Mouse (Mus musculus) lung, postnatal 0 days (tissue): ENCODE measurements at regions not wholly inside any gene's neighbourhood (a gene's known extent, or its start where the extent isn't known, plus 50 kb on each side); places are given as distances from the start of the nearest gene placed in this dataset.
A peak's percentile ranks its signal among the peaks of the same experiment; 100 is the strongest.

Experiments used
- ATAC-seq: fragments of 200-750 bp; cut with Nextera tagmentation; 2 replicates; pipeline ENCODE4 v1.8.0; 2017; ENCODE audit warnings: moderate library complexity
- DNase-seq: peaks from one replicate; pipeline ENCODE4 v3.0.0-alpha.2; 2016; ENCODE audit warnings: low spot score
- H3K27ac ChIP-seq: fragments of 300-500 bp; sonication (generic); 2 replicates; pipeline ENCODE4 v1.5.1; 2014; ENCODE audit warnings: antibody characterized with exemption, mild to moderate bottlenecking, low read length, mixed read lengths
- H3K27me3 ChIP-seq: fragments of 300-500 bp; sonication (generic); replicated peaks from 2 replicates; pipeline ENCODE4 v1.6.1; 2014; ENCODE audit warnings: low read length, mixed read lengths; ENCODE audit not compliant: insufficient read depth
- H3K36me3 ChIP-seq: fragments of 300-500 bp; sonication (generic); 2 replicates; pipeline ENCODE4 v1.6.1; 2014; ENCODE audit warnings: low read length, mixed read lengths; ENCODE audit not compliant: insufficient read depth
- H3K4me1 ChIP-seq: fragments of 300-500 bp; sonication (generic); 2 replicates; pipeline ENCODE4 v1.6.1; 2014; ENCODE audit warnings: antibody characterized with exemption, low read depth, low read length, mixed read lengths; ENCODE audit not compliant: insufficient read depth
- H3K4me2 ChIP-seq: fragments of 300-500 bp; sonication (generic); replicated peaks from 2 replicates; pipeline ENCODE4 v1.6.1; 2014; ENCODE audit warnings: low read depth, mild to moderate bottlenecking, low read length, moderate library complexity, mixed read lengths
- H3K4me3 ChIP-seq: fragments of 300-500 bp; sonication (generic); 2 replicates; pipeline ENCODE4 v1.5.1; 2014; ENCODE audit warnings: low read depth, low read length
- H3K9ac ChIP-seq: fragments of 300-500 bp; sonication (generic); replicated peaks from 2 replicates; pipeline ENCODE4 v1.6.1; 2014; ENCODE audit warnings: low read depth, mild to moderate bottlenecking
- H3K9me3 ChIP-seq: fragments of 300-500 bp; sonication (generic); 2 replicates; pipeline ENCODE4 v1.6.1; 2016; ENCODE audit warnings: low read length, mixed read lengths
- CTCF ChIP-seq: IDR thresholded peaks from 2 replicates; pipeline ENCODE4 v1.5.1; 2016; ENCODE audit warnings: antibody characterized with exemption, mild to moderate bottlenecking
- EP300 ChIP-seq: IDR thresholded peaks from 2 replicates; pipeline ENCODE4 v1.6.1; 2016; ENCODE audit warnings: antibody characterized with exemption, mild to moderate bottlenecking, control low read depth
- WGBS: fragments of 180-500 bp; shearing (Covaris S2); extraction: QIAGEN DNeasy Blood & Tissue Kit; methylation state at CpG from one replicate; pipeline ENCODE4 v1.1.7; 2014; 5-methylcytosine and 5-hydroxymethylcytosine counted together

- H3K27me3 ChIP-seq: no peaks in the 10 kb centered on the region
- no peak overlapping the region for H3K27ac ChIP-seq
- H3K4me2 ChIP-seq: no peak overlapping the region
- no peak for DNase-seq
- TF ChIP-seq CTCF (no peak), EP300 (no peak)
- ATAC-seq: no peak
- no peaks in the 10 kb centered on the region for H3K4me1 ChIP-seq
- H3K9ac ChIP-seq: no peak overlapping the region
- 77% methylated on average over 12 of the region's 12 CpGs for WGBS
- no peaks in the 10 kb centered on the region for H3K9me3 ChIP-seq
- H3K4me3 ChIP-seq: no peak overlapping the region
- no peaks in the 10 kb centered on the region for H3K36me3 ChIP-seq
Observed at GRCm38 (mm10) chr8:44744991-44745658, 190.1 kb upstream of the Fat1 start.

GRCm38 (mm10) chr8:44758727-44759126 lies 176.5 kb upstream of the Fat1 start:
- DNase-seq (no peak), ATAC-seq (no peak)
- 60% methylated on average over 6 of the region's 6 CpGs for WGBS
- Histone ChIP-seq H3K36me3 (no peaks in the 10 kb centered on the region), H3K4me1 (no peaks in the 10 kb centered on the region), H3K9ac (no peak overlapping the region), H3K9me3 (no peaks in the 10 kb centered on the region), H3K4me2 (no peak overlapping the region), H3K27me3 (no peaks in the 10 kb centered on the region), H3K4me3 (no peak overlapping the region), H3K27ac (no peak overlapping the region)
- TF ChIP-seq CTCF: no peak
- no peak for TF ChIP-seq EP300

DNA sequence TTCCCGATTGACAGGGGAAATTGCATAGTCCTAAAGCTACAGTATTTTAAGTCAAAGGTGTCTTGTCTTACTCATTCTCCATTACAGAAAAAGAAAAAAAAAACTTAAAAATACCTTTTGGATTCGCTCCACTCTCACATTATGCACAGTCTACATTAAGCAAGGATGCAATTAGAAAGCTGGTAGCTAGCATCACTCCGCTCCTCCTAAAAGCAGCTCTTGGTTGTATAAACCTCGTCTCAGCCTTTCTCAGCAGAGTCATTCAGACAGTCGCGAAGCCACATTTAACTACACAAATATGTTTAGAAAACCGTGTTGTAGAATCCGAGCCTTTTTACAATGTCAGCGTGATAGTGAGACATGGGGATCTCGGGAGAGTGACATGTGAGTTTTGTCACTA lies 172.5 kb upstream of the Fat1 start:
- no peak overlapping the region for H3K27ac ChIP-seq
- no peak for DNase-seq
- H3K9ac ChIP-seq: no peak overlapping the region
- no peak overlapping the region for H3K4me2 ChIP-seq
- ATAC-seq: no peak
- H3K9me3 ChIP-seq: no peaks in the 10 kb centered on the region
- no peaks in the 10 kb centered on the region for H3K36me3 ChIP-seq
- no peaks in the 10 kb centered on the region for H3K4me1 ChIP-seq
- H3K4me3 ChIP-seq: no peak overlapping the region
- whole genome bisulfite sequencing: 78% methylated on average over 10 of the region's 10 CpGs
- H3K27me3 ChIP-seq: no peaks in the 10 kb centered on the region
- no peak for TF ChIP-seq EP300
- TF ChIP-seq CTCF: no peak

GRCm38 (mm10) chr8:44765194-44765593 lies 170.1 kb upstream of the Fat1 start:
- TF ChIP-seq CTCF (no peak), EP300 (no peak)
- Histone ChIP-seq H3K4me3 (no peak overlapping the region), H3K9me3 (no peaks in the 10 kb centered on the region), H3K9ac (no peak overlapping the region), H3K4me1 (no peaks in the 10 kb centered on the region), H3K27ac (no peak overlapping the region), H3K36me3 (no peaks in the 10 kb centered on the region), H3K27me3 (no peaks in the 10 kb centered on the region), H3K4me2 (no peak overlapping the region)
- WGBS: 52% methylated on average over 4 of the region's 4 CpGs
- ATAC-seq (no peak), DNase-seq (no peak)

- Histone ChIP-seq H3K4me2 (no peak overlapping the region), H3K27ac (no peak overlapping the region), H3K9me3 (no peaks in the 10 kb centered on the region), H3K9ac (no peak overlapping the region), H3K27me3 (no peaks in the 10 kb centered on the region), H3K4me3 (no peak overlapping the region), H3K36me3 (no peaks in the 10 kb centered on the region), H3K4me1 (no peaks in the 10 kb centered on the region)
- TF ChIP-seq CTCF (no peak), EP300 (no peak)
- ATAC-seq: no peak
- 51% methylated on average over 5 of the region's 5 CpGs for WGBS
- DNase-seq: no peak
Observed at GRCm38 (mm10) chr8:44765677-44766076, 169.6 kb upstream of the Fat1 start.

- DNase-seq: peak; percentile 10
- no peak for TF ChIP-seq CTCF
- TF ChIP-seq EP300: no peak
- no peak overlapping the region for H3K9ac ChIP-seq
- ATAC-seq: peak; percentile 25; the same call in 1 of the 2 replicates
- 65% methylated on average over 12 of the region's 12 CpGs for WGBS
- no peaks in the 10 kb centered on the region for H3K36me3 ChIP-seq
- H3K4me3 ChIP-seq: no peak overlapping the region
- no peaks in the 10 kb centered on the region for H3K9me3 ChIP-seq
- H3K4me2 ChIP-seq: no peak overlapping the region
- no peaks in the 10 kb centered on the region for H3K27me3 ChIP-seq
- no peaks in the 10 kb centered on the region for H3K4me1 ChIP-seq
- no peak overlapping the region for H3K27ac ChIP-seq
Observed at GRCm38 (mm10) chr8:44766111-44766873, 169.0 kb upstream of the Fat1 start.
